Mouse (Mus musculus) stomach, adult 2 months (tissue): ENCODE data around the gene Sertad1. TPM values are rescaled to one million over a fixed set of nuclear protein-coding genes. Genes with fewer than 3 reads are reported as not detected.

ENCODE experiments used
- polyA plus RNA-seq: library from polyadenylated mRNA; depleted of rRNA; stranded (reverse); fragments of >200 nt; gene quantifications from 2 replicates; pipeline ENCODE4 v1.2.3, GENCODE M21; 2012; rRNA removed

Gene Sertad1
- 43.0 and 64.9 TPM in 2 replicates for polyA plus RNA-seq

GRCm38 (mm10) chr7:27486770-27487697 is at the start of gene Sertad1:
Gene Sertad1 (plus strand): TSS chr7:27486910.

GRCm38 (mm10) chr7:27447419-27448286 is 39.1 kb upstream of the Sertad1 start, which contains the start of the genes Sptbn4 and Blvrb:
Gene Sptbn4 (minus strand): TSS chr7:27447686.
Gene Blvrb (plus strand): TSS chr7:27447978.

GRCm38 (mm10) chr7:27473156-27473834 is 13.4 kb upstream of the Sertad1 start, which contains the start of gene Sertad3:
Gene Sertad3 (plus strand): TSS chr7:27473768.

GRCm38 (mm10) chr7:27499036-27499435 is 12.3 kb downstream of the Sertad1 start, which contains the start of gene Prx:
Gene Prx (plus strand): TSS chr7:27499324.

GRCm38 (mm10) chr7:27522967-27523366 is 36.3 kb downstream of the Sertad1 start, which contains the start of gene Hipk4:
Gene Hipk4 (plus strand): TSS chr7:27523267.

Other genes starting within 250 kb of the Sertad1 start
- 17.1 and 22.2 TPM in 2 replicates for gene Numbl, start 228.5 kb upstream of the Sertad1 start, polyA plus RNA-seq
- gene Ltbp4, start 149.2 kb upstream of the Sertad1 start, polyA plus RNA-seq: 232 and 326 TPM in 2 replicates
- gene Shkbp1, start 130.9 kb upstream of the Sertad1 start, polyA plus RNA-seq: 69.2 and 82.0 TPM in 2 replicates
- gene Gm20479, start 129.5 kb upstream of the Sertad1 start, polyA plus RNA-seq: not detected in 2 replicates
- 0.18 and 0.35 TPM in 2 replicates for gene Sptbn4, start 39.2 kb upstream of the Sertad1 start, polyA plus RNA-seq
- 80.6 and 91.8 TPM in 2 replicates for gene Blvrb, start 38.9 kb upstream of the Sertad1 start, polyA plus RNA-seq
- 13.6 and 15.2 TPM in 2 replicates for gene Sertad3, start 13.1 kb upstream of the Sertad1 start, polyA plus RNA-seq
- 0.47 and 0.56 TPM in 2 replicates for gene Prx, start 12.4 kb downstream of the Sertad1 start, polyA plus RNA-seq
- gene Hipk4, start 36.4 kb downstream of the Sertad1 start, polyA plus RNA-seq: 0.52 and 0.69 TPM in 2 replicates
- gene Pld3, start 66.3 kb downstream of the Sertad1 start, polyA plus RNA-seq: 218 and 320 TPM in 2 replicates
- 12.4 and 12.5 TPM in 2 replicates for gene 2310022A10Rik, start 66.3 kb downstream of the Sertad1 start, polyA plus RNA-seq
- gene Akt2, start 104.6 kb downstream of the Sertad1 start, polyA plus RNA-seq: 27.8 and 30.4 TPM in 2 replicates
- 0.04 and 0.30 TPM in 2 replicates for gene Ttc9b, start 167.0 kb downstream of the Sertad1 start, polyA plus RNA-seq
- gene Map3k10, start 187.7 kb downstream of the Sertad1 start, polyA plus RNA-seq: 11.8 and 20.9 TPM in 2 replicates
- gene Zfp607b, start 202.4 kb downstream of the Sertad1 start, polyA plus RNA-seq: 0.47 TPM in 1 of 2 replicates, not detected in the other
- 0.09 and 0.19 TPM in 2 replicates for gene Zfp60, start 244.5 kb downstream of the Sertad1 start, polyA plus RNA-seq